Mouse (Mus musculus) limb, embryonic 14.5 days (tissue): Measurements from ENCODE around the gene Cd164l2. TPM values are rescaled to one million over a fixed set of nuclear protein-coding genes. Genes with fewer than 3 reads are reported as not detected.

Experiments
- ATAC-seq: fragments of 200-750 bp; cut with Nextera tagmentation; 2 replicates; pipeline ENCODE4 v1.8.0; 2017; ENCODE audit warnings: low read depth, moderate number of reproducible peaks, moderate TSS enrichment; ENCODE audit not compliant: low FRiP score
- DNase-seq: peaks from one replicate; pipeline ENCODE4 v3.0.0-alpha.2; 2015; ENCODE audit warnings: low spot score
- H3K27ac ChIP-seq: fragments of 300-500 bp; sonication (generic); replicated peaks from 2 replicates; pipeline ENCODE4 v1.5.1; 2014; ENCODE audit warnings: low read depth, mild to moderate bottlenecking, low read length, moderate library complexity, mixed read lengths
- H3K27me3 ChIP-seq: fragments of 300-500 bp; sonication (generic); 2 replicates; pipeline ENCODE4 v1.6.1; 2014; ENCODE audit warnings: low read length, mixed read lengths; ENCODE audit not compliant: control insufficient read depth, insufficient read depth
- H3K36me3 ChIP-seq: fragments of 300-500 bp; sonication (generic); 2 replicates; pipeline ENCODE4 v1.6.1; 2014; ENCODE audit warnings: mild to moderate bottlenecking, low read length, moderate library complexity, mixed read lengths; ENCODE audit not compliant: control insufficient read depth, insufficient read depth
- H3K4me1 ChIP-seq: fragments of 300-500 bp; sonication (generic); 2 replicates; pipeline ENCODE4 v1.6.1; 2014; ENCODE audit warnings: antibody characterized with exemption, low read length, mixed read lengths; ENCODE audit not compliant: control insufficient read depth, insufficient read depth
- H3K4me2 ChIP-seq: fragments of 300-500 bp; sonication (generic); replicated peaks from 2 replicates; pipeline ENCODE4 v1.6.1; 2014; ENCODE audit warnings: low read depth, mild to moderate bottlenecking, low read length, moderate library complexity; ENCODE audit not compliant: severe bottlenecking
- H3K4me3 ChIP-seq: fragments of 300-500 bp; sonication (generic); replicated peaks from 2 replicates; pipeline ENCODE4 v1.5.1; 2014; ENCODE audit warnings: low read length
- H3K9ac ChIP-seq: fragments of 300-500 bp; sonication (generic); 2 replicates; pipeline ENCODE4 v1.6.1; 2014; ENCODE audit warnings: mild to moderate bottlenecking, low read depth, low read length, moderate library complexity; ENCODE audit not compliant: severe bottlenecking
- H3K9me3 ChIP-seq: fragments of 300-500 bp; sonication (generic); 2 replicates; pipeline ENCODE4 v1.6.1; 2016; ENCODE audit warnings: low read length; ENCODE audit not compliant: control insufficient read depth
- POLR2A ChIP-seq: fragments of 200-500 bp; IDR thresholded peaks from 2 replicates; pipeline ENCODE4 v1.8.0; 2012; ENCODE audit warnings: inconsistent platforms, mild to moderate bottlenecking, moderate library complexity, borderline replicate concordance; ENCODE audit not compliant: insufficient read depth, insufficient read length; ENCODE audit errors: extremely low read depth
- WGBS: fragments of 180-500 bp; shearing (Covaris S2); extraction: QIAGEN DNeasy Blood & Tissue Kit; methylation state at CpG from one replicate; pipeline ENCODE4 v1.1.7; 2014; 5-methylcytosine and 5-hydroxymethylcytosine counted together
- polyA plus RNA-seq, 2 experiments: library from polyadenylated mRNA; depleted of rRNA in 1 of 2; stranded (reverse) in 1 of 2; unstranded in 1 of 2; fragments of >200 nt; fragmentation: Nextera tagmentation in 1 of 2; extraction: Ambion mirVana in 1 of 2; gene quantifications; 2 replicates each; pipeline versions ENCODE4 v1.2.1 to v1.2.3; 2012 to 2014

Cd164l2 gene
- polyA plus RNA-seq, 2 experiments, result 3.2 to 6.3 TPM

- ATAC-seq (no peak), DNase-seq (no peak)
- TF ChIP-seq POLR2A, result no peak
- Histone ChIP-seq H3K27ac (no peak overlapping the region), H3K27me3 (no peaks in the 10 kb centered on the region), H3K4me1 (peaks cover 9% of the 10 kb centered on the region; the same call in 1 of the 2 replicates), H3K4me3 (peak overlapping the region; percentile 34), H3K4me2 (peak overlapping the region; percentile 71), H3K36me3 (no peaks in the 10 kb centered on the region), H3K9me3 (no peaks in the 10 kb centered on the region), H3K9ac (peak overlapping the region; percentile 55)
- WGBS, result 4% methylated on average over 25 of the region's 25 CpGs
These were observed 8.7 kb downstream of the Cd164l2 start for GRCm38 (mm10) chr4:133220656-133221055.

- Histone ChIP-seq H3K36me3 (no peaks in the 10 kb centered on the region), H3K27me3 (no peaks in the 10 kb centered on the region), H3K9me3 (no peaks in the 10 kb centered on the region), H3K27ac (no peak overlapping the region), H3K4me2 (no peak overlapping the region), H3K4me1 (peaks cover 9% of the 10 kb centered on the region; the same call in 1 of the 2 replicates), H3K4me3 (no peak overlapping the region), H3K9ac (no peak overlapping the region)
- DNase-seq (no peak), ATAC-seq (no peak)
- TF ChIP-seq POLR2A, result no peak
- 86% methylated on average over 8 of the region's 8 CpGs for WGBS
These were observed 9.8 kb downstream of the Cd164l2 start for GRCm38 (mm10) chr4:133221701-133222100.

- H3K4me1 ChIP-seq, result peaks cover 9% of the 10 kb centered on the region; the same call in 1 of the 2 replicates
- 40% methylated on average over 5 of the region's 5 CpGs for WGBS
- no peak overlapping the region for H3K27ac ChIP-seq
- no peaks in the 10 kb centered on the region for H3K27me3 ChIP-seq
- no peak for TF ChIP-seq POLR2A
- DNase-seq, result no peak
- H3K9ac ChIP-seq, result no peak overlapping the region
- no peak overlapping the region for H3K4me3 ChIP-seq
- no peaks in the 10 kb centered on the region for H3K36me3 ChIP-seq
- no peak for ATAC-seq
- no peaks in the 10 kb centered on the region for H3K9me3 ChIP-seq
- no peak overlapping the region for H3K4me2 ChIP-seq
These were observed 11.9 kb downstream of the Cd164l2 start for GRCm38 (mm10) chr4:133223875-133224274.

GRCm38 (mm10) chr4:133226073-133226472 is 14.1 kb downstream of the Cd164l2 start:
- TF ChIP-seq POLR2A, result no peak
- no peak overlapping the region for H3K9ac ChIP-seq
- no peaks in the 10 kb centered on the region for H3K9me3 ChIP-seq
- H3K4me1 ChIP-seq, result 0 out of 2 replicates have a peak, but pooled peaks cover 2% of the 10 kb centered on the region
- H3K27ac ChIP-seq, result no peak overlapping the region
- no peak overlapping the region for H3K4me2 ChIP-seq
- no peak overlapping the region for H3K4me3 ChIP-seq
- ATAC-seq (no peak), DNase-seq (no peak)
- H3K36me3 ChIP-seq, result no peaks in the 10 kb centered on the region
- H3K27me3 ChIP-seq, result no peaks in the 10 kb centered on the region
- 63% methylated on average over 9 of the region's 10 CpGs for WGBS

GRCm38 (mm10) chr4:133227636-133228035 is 15.7 kb downstream of the Cd164l2 start:
- Histone ChIP-seq H3K9ac (no peak overlapping the region), H3K4me3 (no peak overlapping the region), H3K4me1 (no peaks in the 10 kb centered on the region), H3K36me3 (no peaks in the 10 kb centered on the region), H3K27ac (no peak overlapping the region), H3K4me2 (no peak overlapping the region), H3K9me3 (no peaks in the 10 kb centered on the region), H3K27me3 (no peaks in the 10 kb centered on the region)
- no peak for ATAC-seq
- 66% methylated on average over 8 of the region's 8 CpGs for WGBS
- no peak for TF ChIP-seq POLR2A
- no peak for DNase-seq

- Histone ChIP-seq H3K27ac (peak overlapping the region; percentile 19; the same call in 1 of the 2 replicates), H3K4me3 (no peak overlapping the region), H3K4me2 (no peak overlapping the region), H3K9ac (no peak overlapping the region), H3K36me3 (no peaks in the 10 kb centered on the region), H3K4me1 (no peaks in the 10 kb centered on the region), H3K9me3 (no peaks in the 10 kb centered on the region), H3K27me3 (no peaks in the 10 kb centered on the region)
- no peak for TF ChIP-seq POLR2A
- DNase-seq, result peak; percentile 42
- ATAC-seq, result no peak
- 39% methylated on average over 8 of the region's 8 CpGs for WGBS
These were observed 17.7 kb downstream of the Cd164l2 start for GRCm38 (mm10) chr4:133229582-133229981.
